Mouse (Mus musculus) neural tube, embryonic 14.5 days (tissue): ENCODE data around the gene Gpr182. TPM values are rescaled to one million over a fixed set of nuclear protein-coding genes. Genes with fewer than 3 reads are reported as not detected.

ENCODE experiments used
- ATAC-seq: fragments of 200-750 bp; cut with Nextera tagmentation; 2 replicates; pipeline ENCODE4 v1.8.0; 2017; ENCODE audit warnings: low read depth, mild to moderate bottlenecking, moderate TSS enrichment, moderate library complexity
- H3K27ac ChIP-seq: fragments of 300-500 bp; sonication (generic); 2 replicates; pipeline ENCODE4 v1.5.1; 2014; ENCODE audit warnings: low read depth, mild to moderate bottlenecking, control low read depth, low read length, moderate library complexity, mixed read lengths
- H3K27me3 ChIP-seq: fragments of 300-500 bp; sonication (generic); 2 replicates; pipeline ENCODE4 v1.6.1; 2014; ENCODE audit warnings: low read length; ENCODE audit not compliant: control insufficient read depth, insufficient read depth
- H3K36me3 ChIP-seq: fragments of 300-500 bp; sonication (generic); 2 replicates; pipeline ENCODE4 v1.6.1; 2014; ENCODE audit warnings: low read length, mixed read lengths; ENCODE audit not compliant: control insufficient read depth, insufficient read depth
- H3K4me1 ChIP-seq: fragments of 300-500 bp; sonication (generic); 2 replicates; pipeline ENCODE4 v1.6.1; 2014; ENCODE audit warnings: low read length; ENCODE audit not compliant: control insufficient read depth, insufficient read depth
- H3K4me2 ChIP-seq: fragments of 300-500 bp; sonication (generic); 2 replicates; pipeline ENCODE4 v1.6.1; 2014; ENCODE audit warnings: mild to moderate bottlenecking, low read depth, low read length, control low read depth
- H3K4me3 ChIP-seq: fragments of 300-500 bp; sonication (generic); 2 replicates; pipeline ENCODE4 v1.5.1; 2014; ENCODE audit warnings: low read depth, low read length, control low read depth, mixed read lengths
- H3K9ac ChIP-seq: fragments of 300-500 bp; sonication (generic); replicated peaks from 2 replicates; pipeline ENCODE4 v1.6.1; 2014; ENCODE audit warnings: low read depth, mild to moderate bottlenecking, control low read depth, low read length, mixed read lengths
- H3K9me3 ChIP-seq: fragments of 300-500 bp; sonication (generic); 2 replicates; pipeline ENCODE4 v1.6.1; 2016; ENCODE audit warnings: low read length; ENCODE audit not compliant: control insufficient read depth
- WGBS: fragments of 180-500 bp; shearing (Covaris S2); extraction: QIAGEN DNeasy Blood & Tissue Kit; methylation state at CpG from one replicate; pipeline ENCODE4 v1.1.7; 2014; 5-methylcytosine and 5-hydroxymethylcytosine counted together
- polyA plus RNA-seq: library from polyadenylated mRNA; unstranded; fragments of >200 nt; fragmentation: Nextera tagmentation; extraction: Ambion mirVana; gene quantifications from 2 replicates; pipeline ENCODE4 v1.2.1, GENCODE M21; 2014

Gene Gpr182
- polyA plus RNA-seq, 1 experiment from 2014 or later, result 0.13 TPM

DNA sequence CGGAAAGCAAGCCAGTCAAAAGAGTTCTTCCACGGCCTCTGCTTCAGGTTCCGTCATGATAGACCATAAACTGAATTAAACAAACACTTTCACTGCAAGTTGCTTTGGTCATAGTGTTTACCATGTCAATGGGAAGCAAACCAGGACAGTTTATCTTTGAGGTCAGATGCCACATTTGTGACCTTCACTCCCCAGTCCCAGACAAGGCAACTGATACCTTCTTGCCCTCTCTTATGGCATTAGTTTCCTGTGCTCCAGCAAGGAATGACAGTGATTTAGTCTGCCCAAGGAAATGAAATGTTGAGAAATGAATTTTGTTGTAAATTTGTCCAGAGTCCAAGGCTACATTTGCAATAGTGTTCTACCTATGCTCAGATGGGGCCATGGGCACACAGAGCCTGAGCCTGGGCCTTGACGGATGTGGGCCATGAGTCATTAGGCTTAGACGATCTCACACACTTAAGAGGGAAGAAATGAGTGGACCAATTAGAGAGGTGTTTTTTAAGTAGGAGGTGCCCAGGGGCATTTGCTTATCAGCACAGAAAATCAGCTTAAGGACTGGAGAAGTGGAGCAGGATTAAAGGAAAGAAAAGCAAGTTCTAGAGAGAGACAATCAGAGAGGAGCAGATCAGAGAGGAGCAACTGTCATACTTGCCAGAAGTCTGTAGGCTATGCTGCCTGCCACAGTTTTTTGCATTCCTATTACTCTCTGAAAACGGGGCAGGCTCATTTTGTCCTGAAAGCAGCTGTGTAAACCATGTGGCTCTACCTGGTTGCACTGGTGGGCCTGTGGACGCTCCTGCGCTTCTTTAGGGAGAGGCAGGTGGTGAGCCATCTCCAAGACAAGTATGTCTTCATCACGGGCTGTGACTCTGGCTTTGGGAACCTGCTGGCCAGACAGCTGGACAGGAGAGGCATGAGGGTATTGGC, 7.9 kb upstream of the Gpr182 start, which contains the start of the genes Rdh1 and Rdh16f1:
Gene Rdh1, plus strand, starts transcription at position 541 of the 930 bp plus-strand sequence.
Gene Rdh16f1, plus strand, starts transcription at position 607 of the 930 bp plus-strand sequence.
- H3K9ac ChIP-seq, result no peak within 1 kb of the TSS
- no peak for ATAC-seq
- WGBS, result 83% methylated on average over 8 of the region's 9 CpGs

GRCm38 (mm10) chr10:127755770-127756468, 4.4 kb upstream of the Gpr182 start:
- Histone ChIP-seq H3K27me3 (no peaks in the 10 kb centered on the region), H3K36me3 (no peaks in the 10 kb centered on the region), H3K9ac (no peak overlapping the region), H3K4me1 (no peaks in the 10 kb centered on the region), H3K4me2 (peak overlapping the region; percentile 33; the same call in 1 of the 2 replicates), H3K27ac (no peak overlapping the region), H3K9me3 (no peaks in the 10 kb centered on the region), H3K4me3 (no peak overlapping the region)
- no peak for ATAC-seq
- 59% methylated on average over 18 of the region's 18 CpGs for WGBS

More for the DNA sequence above, 7.9 kb upstream of the Gpr182 start, which contains the start of the genes Rdh1 and Rdh16f1:
- H3K27ac ChIP-seq, result no peak within 1 kb of the TSS
- no peaks in the 10 kb centered on the region for H3K36me3 ChIP-seq
- H3K9me3 ChIP-seq, result no peaks in the 10 kb centered on the region
- no peaks in the 10 kb centered on the region for H3K27me3 ChIP-seq
- H3K4me1 ChIP-seq, result no peaks in the 10 kb centered on the region
- H3K4me2 ChIP-seq, result no peak within 1 kb of the TSS
- no peak within 1 kb of the TSS for H3K4me3 ChIP-seq

- WGBS, result 82% methylated on average over 3 of the region's 3 CpGs
- no peak overlapping the region for H3K4me3 ChIP-seq
- no peaks in the 10 kb centered on the region for H3K27me3 ChIP-seq
- no peaks in the 10 kb centered on the region for H3K9me3 ChIP-seq
- H3K4me1 ChIP-seq, result no peaks in the 10 kb centered on the region
- no peak overlapping the region for H3K4me2 ChIP-seq
- ATAC-seq, result no peak
- H3K9ac ChIP-seq, result no peak overlapping the region
- H3K27ac ChIP-seq, result no peak overlapping the region
- H3K36me3 ChIP-seq, result no peaks in the 10 kb centered on the region
Observed at GRCm38 (mm10) chr10:127755246-127755645, 3.7 kb upstream of the Gpr182 start.

DNA sequence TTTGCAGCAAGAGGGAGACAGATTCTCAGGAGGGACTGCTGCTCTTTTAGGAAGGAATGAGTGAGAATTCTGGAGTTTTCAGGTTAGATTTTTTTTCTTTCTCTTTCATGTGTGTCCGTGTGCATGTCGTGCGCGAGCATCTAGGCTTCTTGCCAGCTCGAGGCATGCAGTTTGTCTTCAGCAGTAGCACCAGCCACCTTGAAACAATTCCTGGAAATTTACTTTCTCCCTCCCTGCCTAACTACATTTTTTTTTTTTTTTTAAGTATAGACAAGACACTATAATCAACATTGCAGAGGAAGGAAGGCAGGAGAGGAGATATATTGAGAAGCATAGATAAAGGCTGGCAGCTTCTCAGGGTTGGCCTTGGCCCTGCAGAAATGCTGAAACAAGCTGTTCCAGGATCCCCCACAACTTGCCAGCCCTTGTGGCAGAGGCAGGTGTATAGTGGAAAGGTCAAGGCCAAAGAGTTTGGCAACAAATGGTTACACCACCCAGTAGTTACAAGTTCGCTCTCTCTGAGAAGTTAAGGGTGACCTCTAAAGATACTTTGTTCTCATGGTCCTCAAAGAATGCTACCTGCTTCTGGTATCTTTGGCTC, 3.1 kb upstream of the Gpr182 start:
- Histone ChIP-seq H3K27me3 (no peaks in the 10 kb centered on the region), H3K4me2 (no peak overlapping the region), H3K27ac (no peak overlapping the region), H3K4me3 (no peak overlapping the region), H3K9ac (no peak overlapping the region), H3K4me1 (no peaks in the 10 kb centered on the region), H3K36me3 (no peaks in the 10 kb centered on the region), H3K9me3 (no peaks in the 10 kb centered on the region)
- 83% methylated on average over 6 of the region's 6 CpGs for WGBS
- ATAC-seq, result no peak

DNA sequence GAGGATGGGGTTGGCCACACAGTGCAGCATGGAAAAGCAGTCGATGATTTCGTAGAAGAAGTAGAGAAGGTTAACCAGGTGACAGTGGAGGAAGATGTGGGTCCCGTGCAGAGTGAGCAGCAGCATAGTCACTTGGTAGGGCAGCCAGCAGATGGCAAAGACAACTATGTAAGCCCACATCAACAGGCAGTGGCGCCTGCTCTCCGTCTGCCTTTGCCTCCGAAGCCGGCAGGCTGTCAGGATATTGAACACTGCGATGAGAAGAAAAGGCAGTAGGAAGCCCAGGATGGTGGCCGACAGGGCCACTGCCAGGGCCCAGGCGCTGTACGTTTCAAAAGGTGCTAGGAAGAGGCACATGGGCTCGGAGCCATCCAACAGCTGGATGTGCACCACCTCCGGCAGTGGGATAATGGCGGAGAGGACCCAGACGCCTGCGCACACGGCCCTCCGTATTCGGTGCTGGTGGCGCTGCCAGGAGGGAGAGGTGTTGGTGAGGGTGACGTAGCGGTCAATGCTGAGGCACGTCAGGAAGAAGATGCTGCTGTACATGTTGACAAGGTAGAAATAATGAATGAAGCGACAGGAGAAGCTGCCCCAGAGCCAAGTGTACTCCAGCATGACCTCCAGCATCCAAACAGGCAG, 1.3 kb downstream of the Gpr182 start:
- Histone ChIP-seq H3K4me2 (peak overlapping the region; percentile 9; the same call in 1 of the 2 replicates), H3K9ac (no peak overlapping the region)

GRCm38 (mm10) chr10:127748847-127749612, 2.5 kb downstream of the Gpr182 start:
- Histone ChIP-seq H3K27ac (no peak overlapping the region), H3K9me3 (no peaks in the 10 kb centered on the region), H3K9ac (no peak overlapping the region), H3K4me1 (peaks cover 2% of the 10 kb centered on the region; the same call in 1 of the 2 replicates), H3K36me3 (peaks cover 28% of the 10 kb centered on the region), H3K27me3 (no peaks in the 10 kb centered on the region), H3K4me3 (no peak overlapping the region), H3K4me2 (no peak overlapping the region)
- 6% methylated on average over 8 of the region's 8 CpGs for WGBS
- ATAC-seq, result no peak

More for the DNA sequence above, 1.3 kb downstream of the Gpr182 start:
- ATAC-seq, result no peak
- Histone ChIP-seq H3K27me3 (no peaks in the 10 kb centered on the region), H3K4me1 (peaks cover 2% of the 10 kb centered on the region; the same call in 1 of the 2 replicates), H3K9me3 (no peaks in the 10 kb centered on the region), H3K36me3 (peaks cover 15% of the 10 kb centered on the region), H3K4me3 (no peak overlapping the region; the same call in 1 of the 2 replicates), H3K27ac (no peak overlapping the region)
- 50% methylated on average over 24 of the region's 24 CpGs for WGBS

DNA sequence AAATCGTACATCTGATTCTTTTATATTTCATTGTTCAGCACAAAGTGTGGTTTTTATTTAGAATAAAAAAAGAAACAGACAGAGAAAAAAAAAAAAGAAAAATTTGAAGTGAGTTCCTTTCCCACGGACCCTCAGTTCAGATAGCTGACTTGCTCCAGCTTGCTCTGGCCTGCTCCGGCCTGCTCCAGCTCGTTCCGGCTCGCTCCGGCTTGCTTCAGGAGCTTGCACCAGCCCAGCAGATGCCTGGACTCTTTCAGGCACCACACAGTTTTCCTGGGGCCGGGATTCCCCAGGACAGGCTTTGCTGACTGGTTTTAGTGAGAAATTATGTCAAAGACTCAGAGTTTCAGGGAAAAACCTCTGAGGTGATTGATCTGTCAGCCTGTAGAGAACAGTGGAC, 4.3 kb downstream of the Gpr182 start:
- Histone ChIP-seq H3K27me3 (no peaks in the 10 kb centered on the region), H3K4me3 (no peak overlapping the region), H3K4me1 (peaks cover 2% of the 10 kb centered on the region; the same call in 1 of the 2 replicates), H3K9ac (no peak overlapping the region), H3K9me3 (no peaks in the 10 kb centered on the region), H3K27ac (no peak overlapping the region), H3K4me2 (no peak overlapping the region), H3K36me3 (peaks cover 45% of the 10 kb centered on the region)
- 92% methylated on average over 8 of the region's 8 CpGs for WGBS
- no peak for ATAC-seq

DNA sequence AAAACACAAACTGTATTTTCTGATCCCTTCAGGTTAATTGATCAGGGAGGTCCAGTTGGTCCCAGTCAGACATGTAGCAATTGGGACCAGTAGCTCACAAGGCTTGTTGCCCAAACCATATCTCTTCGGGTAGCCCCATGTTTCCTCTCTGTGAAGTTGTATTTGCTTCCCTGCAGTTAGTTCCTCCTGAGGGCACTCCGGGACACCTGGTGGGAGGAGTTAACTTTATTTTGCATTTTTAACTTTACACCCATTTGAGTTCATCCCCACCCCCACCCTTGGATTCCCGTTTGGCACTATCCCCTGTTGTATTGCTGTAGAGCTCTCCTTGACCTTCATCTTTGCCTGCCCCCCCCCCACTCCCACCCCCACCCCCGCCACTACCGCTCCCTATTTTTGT, 5.6 kb downstream of the Gpr182 start:
- H3K9ac ChIP-seq, result no peak overlapping the region
- H3K4me3 ChIP-seq, result no peak overlapping the region
- no peak overlapping the region for H3K27ac ChIP-seq
- peaks cover 52% of the 10 kb centered on the region for H3K36me3 ChIP-seq
- WGBS, result 81% methylated on average over 5 of the region's 5 CpGs
- H3K9me3 ChIP-seq, result no peaks in the 10 kb centered on the region
- peaks cover 2% of the 10 kb centered on the region; the same call in 1 of the 2 replicates for H3K4me1 ChIP-seq
- no peak overlapping the region for H3K4me2 ChIP-seq
- no peaks in the 10 kb centered on the region for H3K27me3 ChIP-seq
- ATAC-seq, result no peak
